Mouse (Mus musculus) forebrain, postnatal 0 days (tissue): Measurements from ENCODE around the gene Clec11a. TPM values are rescaled to one million over a fixed set of nuclear protein-coding genes. Genes with fewer than 3 reads are reported as not detected.

Experiments used
- ATAC-seq: fragments of 200-750 bp; cut with Nextera tagmentation; 2 replicates; pipeline ENCODE4 v1.8.0; 2017; ENCODE audit warnings: mild to moderate bottlenecking, moderate library complexity
- DNase-seq: peaks from one replicate; pipeline ENCODE4 v3.0.0-alpha.2; 2015
- H3K27ac ChIP-seq: fragments of 300-500 bp; sonication (generic); 2 replicates; pipeline ENCODE4 v1.5.1; 2014; ENCODE audit warnings: low read depth, mild to moderate bottlenecking, antibody characterized with exemption, low read length, moderate library complexity, mixed read lengths
- H3K27me3 ChIP-seq: fragments of 300-500 bp; sonication (generic); 2 replicates; pipeline ENCODE4 v1.6.1; 2014; ENCODE audit warnings: mild to moderate bottlenecking, low read length, mixed read lengths; ENCODE audit not compliant: insufficient read depth
- H3K36me3 ChIP-seq: fragments of 300-500 bp; sonication (generic); 2 replicates; pipeline ENCODE4 v1.6.1; 2014; ENCODE audit warnings: mild to moderate bottlenecking, moderate library complexity; ENCODE audit not compliant: insufficient read depth
- H3K4me1 ChIP-seq: fragments of 300-500 bp; sonication (generic); 2 replicates; pipeline ENCODE4 v1.6.1; 2014; ENCODE audit warnings: antibody characterized with exemption; ENCODE audit not compliant: insufficient read depth
- H3K4me2 ChIP-seq: fragments of 300-500 bp; sonication (generic); 2 replicates; pipeline ENCODE4 v1.6.1; 2014; ENCODE audit warnings: low read depth, mild to moderate bottlenecking, moderate library complexity
- H3K4me3 ChIP-seq: fragments of 300-500 bp; sonication (generic); 2 replicates; pipeline ENCODE4 v1.5.1; 2014; ENCODE audit warnings: low read depth, low read length, mixed read lengths
- H3K9ac ChIP-seq: fragments of 300-500 bp; sonication (generic); 2 replicates; pipeline ENCODE4 v1.6.1; 2014; ENCODE audit warnings: mild to moderate bottlenecking
- H3K9me3 ChIP-seq: fragments of 300-500 bp; sonication (generic); 2 replicates; pipeline ENCODE4 v1.6.1; 2016; ENCODE audit warnings: low read length
- CTCF ChIP-seq: sonication (generic); IDR thresholded peaks from 2 replicates; pipeline ENCODE4 v1.5.1; 2016; ENCODE audit warnings: antibody characterized with exemption, control low read depth, low read depth
- WGBS: fragments of 180-500 bp; shearing (Covaris S2); extraction: QIAGEN DNeasy Blood & Tissue Kit; methylation state at CpG from one replicate; pipeline ENCODE4 v1.1.7; 2014; 5-methylcytosine and 5-hydroxymethylcytosine counted together
- polyA plus RNA-seq: library from polyadenylated mRNA; unstranded; fragments of >200 nt; fragmentation: Nextera tagmentation; extraction: Ambion mirVana; gene quantifications from 2 replicates; pipeline ENCODE4 v1.2.1, GENCODE M21; 2015
- total RNA-seq: library from RNA; depleted of rRNA; stranded (reverse); fragments of >200 nt; gene quantifications from 2 replicates; pipeline ENCODE4 v1.2.3, GENCODE M21; 2014

The Clec11a gene
- total and polyA plus RNA-seq, 2 experiments from 2014 or later, result 3.7 to 4.7 TPM

GRCm38 (mm10) chr7:44269397-44269796 lies 37.3 kb downstream of the Clec11a start:
- 87% methylated on average over 2 of the region's 2 CpGs for WGBS
- Histone ChIP-seq H3K9ac (no peak overlapping the region), H3K4me3 (no peak overlapping the region), H3K27ac (no peak overlapping the region), H3K9me3 (no peaks in the 10 kb centered on the region), H3K36me3 (no peaks in the 10 kb centered on the region), H3K4me1 (no peaks in the 10 kb centered on the region), H3K4me2 (no peak overlapping the region), H3K27me3 (no peaks in the 10 kb centered on the region; the same call in 1 of the 2 replicates)
- DNase-seq, result no peak
- ATAC-seq, result no peak
- no peak for TF ChIP-seq CTCF

- 80% methylated on average over 11 of the region's 11 CpGs for WGBS
- H3K27ac ChIP-seq, result no peak overlapping the region
Observed at GRCm38 (mm10) chr7:44268117-44268516, 38.6 kb downstream of the Clec11a start.

GRCm38 (mm10) chr7:44262791-44263643 lies 43.7 kb downstream of the Clec11a start:
- peak; percentile 81 for ATAC-seq
- peak; percentile 99 for DNase-seq
- 0 out of 2 replicates have a peak, but pooled peaks cover 3% of the 10 kb centered on the region for H3K27me3 ChIP-seq
- H3K9me3 ChIP-seq, result no peaks in the 10 kb centered on the region
- peak overlapping the region; percentile 40 for H3K4me3 ChIP-seq
- TF ChIP-seq CTCF, result peak; percentile 98
- H3K4me2 ChIP-seq, result peak overlapping the region; percentile 88
- peak overlapping the region; percentile 51 for H3K9ac ChIP-seq
- no peaks in the 10 kb centered on the region for H3K36me3 ChIP-seq
- H3K4me1 ChIP-seq, result no peaks in the 10 kb centered on the region
- WGBS, result 1% methylated on average over 34 of the region's 34 CpGs
- H3K27ac ChIP-seq, result no peak overlapping the region

More at GRCm38 (mm10) chr7:44268117-44268516, 38.6 kb downstream of the Clec11a start:
- Histone ChIP-seq H3K36me3 (no peaks in the 10 kb centered on the region), H3K4me3 (no peak overlapping the region), H3K4me1 (no peaks in the 10 kb centered on the region), H3K9ac (no peak overlapping the region), H3K9me3 (no peaks in the 10 kb centered on the region), H3K4me2 (no peak overlapping the region), H3K27me3 (peaks cover 3% of the 10 kb centered on the region; the same call in 1 of the 2 replicates)
- no peak for ATAC-seq
- no peak for TF ChIP-seq CTCF
- DNase-seq, result no peak

- no peak for TF ChIP-seq CTCF
Observed at GRCm38 (mm10) chr7:44261147-44261546, 45.6 kb downstream of the Clec11a start, which contains the start of gene Gm15517. Gene Gm15517, plus strand, starts transcription at chr7:44261447.

GRCm38 (mm10) chr7:44260410-44260809 lies 46.3 kb downstream of the Clec11a start:
- no peak for TF ChIP-seq CTCF
- H3K9ac ChIP-seq, result no peak overlapping the region
- no peaks in the 10 kb centered on the region for H3K36me3 ChIP-seq
- no peaks in the 10 kb centered on the region for H3K9me3 ChIP-seq
- 0 out of 2 replicates have a peak, but pooled peaks cover 3% of the 10 kb centered on the region for H3K27me3 ChIP-seq
- H3K4me3 ChIP-seq, result no peak overlapping the region
- no peak for DNase-seq
- no peak overlapping the region for H3K4me2 ChIP-seq
- ATAC-seq, result no peak
- WGBS, result 74% methylated on average over 6 of the region's 6 CpGs
- H3K4me1 ChIP-seq, result no peaks in the 10 kb centered on the region
- H3K27ac ChIP-seq, result no peak overlapping the region

More at GRCm38 (mm10) chr7:44261147-44261546, 45.6 kb downstream of the Clec11a start, which contains the start of gene Gm15517:
- H3K4me2 ChIP-seq, result no peak within 1 kb of the TSS
- H3K4me3 ChIP-seq, result no peak within 1 kb of the TSS
- no peaks in the 10 kb centered on the region for H3K36me3 ChIP-seq
- no peaks in the 10 kb centered on the region for H3K9me3 ChIP-seq
- H3K9ac ChIP-seq, result no peak within 1 kb of the TSS
- H3K27me3 ChIP-seq, result 0 out of 2 replicates have a peak, but pooled peaks cover 3% of the 10 kb centered on the region
- DNase-seq (no peak), ATAC-seq (no peak)
- no peak within 1 kb of the TSS for H3K27ac ChIP-seq
- WGBS, result 52% methylated on average over 5 of the region's 5 CpGs
- no peaks in the 10 kb centered on the region for H3K4me1 ChIP-seq

- no peak for ATAC-seq
- no peaks in the 10 kb centered on the region for H3K27me3 ChIP-seq
- no peaks in the 10 kb centered on the region for H3K9me3 ChIP-seq
- no peak for TF ChIP-seq CTCF
- H3K27ac ChIP-seq, result no peak within 1 kb of the TSS
- H3K9ac ChIP-seq, result no peak within 1 kb of the TSS
- WGBS, result 82% methylated on average over 4 of the region's 4 CpGs
- H3K4me2 ChIP-seq, result no peak within 1 kb of the TSS
- peaks cover 16% of the 10 kb centered on the region for H3K36me3 ChIP-seq
- no peak within 1 kb of the TSS for H3K4me3 ChIP-seq
- H3K4me1 ChIP-seq, result no peaks in the 10 kb centered on the region
- no peak for DNase-seq
Observed at GRCm38 (mm10) chr7:44257278-44257677, 49.4 kb downstream of the Clec11a start, which contains the start of gene Acp4. Gene Acp4, minus strand, starts transcription at chr7:44257378.

- Histone ChIP-seq H3K27ac (no peak overlapping the region), H3K9ac (no peak overlapping the region), H3K36me3 (peaks cover 34% of the 10 kb centered on the region), H3K4me2 (no peak overlapping the region), H3K27me3 (no peaks in the 10 kb centered on the region), H3K4me3 (no peak overlapping the region), H3K9me3 (no peaks in the 10 kb centered on the region), H3K4me1 (no peaks in the 10 kb centered on the region)
- ATAC-seq (no peak), DNase-seq (no peak)
- TF ChIP-seq CTCF, result no peak
- WGBS, result 77% methylated on average over 6 of the region's 6 CpGs
Observed at GRCm38 (mm10) chr7:44254930-44255329, 51.8 kb downstream of the Clec11a start.
